Mouse (Mus musculus): ENCODE data around the gene Aldh1b1. TPM values are rescaled to one million over a fixed set of nuclear protein-coding genes. Genes with fewer than 3 reads are reported as not detected.

Gene Aldh1b1
- total and polyA plus RNA-seq, 2 experiments: 80.3 to 96.4 TPM

GRCm38 (mm10) chr4:45833461-45833860, 34.6 kb downstream of the Aldh1b1 start:
- Histone ChIP-seq H3K27me3 (ENCODE audit: control insufficient read depth, insufficient read depth, low read length) (no peaks in the 10 kb centered on the region; the same call in 1 of the 2 replicates), H3K36me3 (ENCODE audit: control insufficient read depth, insufficient read depth, low read length) (no peaks in the 10 kb centered on the region), H3K4me3 (ENCODE audit: insufficient read depth, low read depth, low read length) (no peak overlapping the region), H3K4me1 (ENCODE audit: control insufficient read depth, insufficient read depth, low read length) (no peaks in the 10 kb centered on the region), H3K27ac (replicated peaks; ENCODE audit: insufficient read depth, low read depth, low read length) (no peak overlapping the region), H3K79me2 (ENCODE audit: control insufficient read depth, insufficient read depth, low read length) (no peaks in the 10 kb centered on the region), H3K9ac (ENCODE audit: low read depth, low read length) (no peak overlapping the region)
- no peak for TF ChIP-seq POLR2A (IDR thresholded peaks at IDR 0.05; ENCODE audit: extremely low read depth, insufficient read depth, low read length)
- no peak for DNase-seq (ENCODE audit: extremely low read depth, low read depth, low spot score)
- 56% methylated on average over 5 of the region's 5 CpGs for WGBS

GRCm38 (mm10) chr4:45844355-45844754, 45.5 kb downstream of the Aldh1b1 start:
- no peaks in the 10 kb centered on the region for H3K79me2 ChIP-seq (ENCODE audit: control insufficient read depth, insufficient read depth, low read length)
- no peak overlapping the region for H3K27ac ChIP-seq (replicated peaks; ENCODE audit: insufficient read depth, low read depth, low read length)
- peak; percentile 50 for TF ChIP-seq CTCF (IDR thresholded peaks at IDR 0.05; ENCODE audit: low read depth, low read length)
- no peak for TF ChIP-seq POLR2A (IDR thresholded peaks at IDR 0.05; ENCODE audit: extremely low read depth, insufficient read depth, low read length)
- no peaks in the 10 kb centered on the region for H3K36me3 ChIP-seq (ENCODE audit: control insufficient read depth, insufficient read depth, low read length)
- peak; percentile 53 for DNase-seq (ENCODE audit: extremely low read depth, low read depth, low spot score)
- no peaks in the 10 kb centered on the region for H3K27me3 ChIP-seq (ENCODE audit: control insufficient read depth, insufficient read depth, low read length)
- WGBS: 51% methylated on average over 14 of the region's 14 CpGs
- H3K9ac ChIP-seq (ENCODE audit: low read depth, low read length): no peak overlapping the region
- peaks cover 5% of the 10 kb centered on the region for H3K4me1 ChIP-seq (ENCODE audit: control insufficient read depth, insufficient read depth, low read length)
- no peak overlapping the region for H3K4me3 ChIP-seq (ENCODE audit: insufficient read depth, low read depth, low read length)

- no peaks in the 10 kb centered on the region for H3K27me3 ChIP-seq (ENCODE audit: control insufficient read depth, insufficient read depth, low read length)
- H3K9ac ChIP-seq (ENCODE audit: low read depth, low read length): no peak overlapping the region
- TF ChIP-seq CTCF (IDR thresholded peaks at IDR 0.05; ENCODE audit: low read depth, low read length) (no peak), POLR2A (IDR thresholded peaks at IDR 0.05; ENCODE audit: extremely low read depth, insufficient read depth, low read length) (no peak)
- 88% methylated on average over 2 of the region's 2 CpGs for WGBS
- no peaks in the 10 kb centered on the region for H3K36me3 ChIP-seq (ENCODE audit: control insufficient read depth, insufficient read depth, low read length)
- DNase-seq (ENCODE audit: extremely low read depth, low read depth, low spot score): no peak
- no peak overlapping the region for H3K4me3 ChIP-seq (ENCODE audit: insufficient read depth, low read depth, low read length)
- peaks cover 17% of the 10 kb centered on the region for H3K4me1 ChIP-seq (ENCODE audit: control insufficient read depth, insufficient read depth, low read length)
- H3K27ac ChIP-seq (replicated peaks; ENCODE audit: insufficient read depth, low read depth, low read length): no peak overlapping the region
- peaks cover 9% of the 10 kb centered on the region; the same call in 1 of the 2 replicates for H3K79me2 ChIP-seq (ENCODE audit: control insufficient read depth, insufficient read depth, low read length)
Observed at GRCm38 (mm10) chr4:45846263-45846662, 47.4 kb downstream of the Aldh1b1 start.

GRCm38 (mm10) chr4:45848109-45848824, 49.4 kb downstream of the Aldh1b1 start, which contains the start of gene Stra6l:
Gene Stra6l, plus strand, starts transcription at chr4:45848664.
- H3K4me3 ChIP-seq (ENCODE audit: insufficient read depth, low read depth, low read length): peak within 1 kb of the TSS; percentile 64
- peaks cover 30% of the 10 kb centered on the region for H3K4me1 ChIP-seq (ENCODE audit: control insufficient read depth, insufficient read depth, low read length)
- H3K79me2 ChIP-seq (ENCODE audit: control insufficient read depth, insufficient read depth, low read length): peaks cover 13% of the 10 kb centered on the region; the same call in 1 of the 2 replicates
- TF ChIP-seq CTCF (IDR thresholded peaks at IDR 0.05; ENCODE audit: low read depth, low read length) (no peak), POLR2A (IDR thresholded peaks at IDR 0.05; ENCODE audit: extremely low read depth, insufficient read depth, low read length) (no peak)
- peak; percentile 41 for DNase-seq (ENCODE audit: extremely low read depth, low read depth, low spot score)
- H3K27ac ChIP-seq (replicated peaks; ENCODE audit: insufficient read depth, low read depth, low read length): peak within 1 kb of the TSS; percentile 77
- peak within 1 kb of the TSS; percentile 66 for H3K9ac ChIP-seq (ENCODE audit: low read depth, low read length)
- no peaks in the 10 kb centered on the region for H3K36me3 ChIP-seq (ENCODE audit: control insufficient read depth, insufficient read depth, low read length)
- H3K27me3 ChIP-seq (ENCODE audit: control insufficient read depth, insufficient read depth, low read length): no peaks in the 10 kb centered on the region
- WGBS: 32% methylated on average over 10 of the region's 10 CpGs

GRCm38 (mm10) chr4:45848825-45849156, 50.0 kb downstream of the Aldh1b1 start:
- Histone ChIP-seq H3K27me3 (ENCODE audit: control insufficient read depth, insufficient read depth, low read length) (no peaks in the 10 kb centered on the region), H3K36me3 (ENCODE audit: control insufficient read depth, insufficient read depth, low read length) (no peaks in the 10 kb centered on the region), H3K4me3 (ENCODE audit: insufficient read depth, low read depth, low read length) (peak overlapping the region; percentile 64), H3K79me2 (ENCODE audit: control insufficient read depth, insufficient read depth, low read length) (peaks cover 13% of the 10 kb centered on the region; the same call in 1 of the 2 replicates), H3K27ac (replicated peaks; ENCODE audit: insufficient read depth, low read depth, low read length) (peak overlapping the region; percentile 77), H3K9ac (ENCODE audit: low read depth, low read length) (peak overlapping the region; percentile 66), H3K4me1 (ENCODE audit: control insufficient read depth, insufficient read depth, low read length) (peaks cover 32% of the 10 kb centered on the region)
- WGBS: 16% methylated on average over 10 of the region's 10 CpGs
- TF ChIP-seq CTCF (IDR thresholded peaks at IDR 0.05; ENCODE audit: low read depth, low read length) (no peak), POLR2A (IDR thresholded peaks at IDR 0.05; ENCODE audit: extremely low read depth, insufficient read depth, low read length) (peak; percentile 53; the same call in 1 of the 2 replicates)
- peak; percentile 96 for DNase-seq (ENCODE audit: extremely low read depth, low read depth, low spot score)

- H3K36me3 ChIP-seq (ENCODE audit: control insufficient read depth, insufficient read depth, low read length): no peaks in the 10 kb centered on the region; the same call in 1 of the 2 replicates
- WGBS: 0% methylated on average over 1 of the region's 1 CpGs
- TF ChIP-seq POLR2A (IDR thresholded peaks at IDR 0.05; ENCODE audit: extremely low read depth, insufficient read depth, low read length) (no peak), CTCF (IDR thresholded peaks at IDR 0.05; ENCODE audit: low read depth, low read length) (no peak)
- DNase-seq (ENCODE audit: extremely low read depth, low read depth, low spot score): peak; percentile 61
- peak overlapping the region; percentile 77 for H3K27ac ChIP-seq (replicated peaks; ENCODE audit: insufficient read depth, low read depth, low read length)
- H3K4me1 ChIP-seq (ENCODE audit: control insufficient read depth, insufficient read depth, low read length): peaks cover 35% of the 10 kb centered on the region
- peak overlapping the region; percentile 64 for H3K4me3 ChIP-seq (ENCODE audit: insufficient read depth, low read depth, low read length)
- H3K9ac ChIP-seq (ENCODE audit: low read depth, low read length): peak overlapping the region; percentile 65
- H3K27me3 ChIP-seq (ENCODE audit: control insufficient read depth, insufficient read depth, low read length): no peaks in the 10 kb centered on the region
- H3K79me2 ChIP-seq (ENCODE audit: control insufficient read depth, insufficient read depth, low read length): peaks cover 16% of the 10 kb centered on the region; the same call in 1 of the 2 replicates
Observed at GRCm38 (mm10) chr4:45849419-45849818, 50.6 kb downstream of the Aldh1b1 start.

Measured in liver, adult 2 months (tissue).